Mouse (Mus musculus): Measurements from ENCODE around the gene Mtrf1l.

DNA sequence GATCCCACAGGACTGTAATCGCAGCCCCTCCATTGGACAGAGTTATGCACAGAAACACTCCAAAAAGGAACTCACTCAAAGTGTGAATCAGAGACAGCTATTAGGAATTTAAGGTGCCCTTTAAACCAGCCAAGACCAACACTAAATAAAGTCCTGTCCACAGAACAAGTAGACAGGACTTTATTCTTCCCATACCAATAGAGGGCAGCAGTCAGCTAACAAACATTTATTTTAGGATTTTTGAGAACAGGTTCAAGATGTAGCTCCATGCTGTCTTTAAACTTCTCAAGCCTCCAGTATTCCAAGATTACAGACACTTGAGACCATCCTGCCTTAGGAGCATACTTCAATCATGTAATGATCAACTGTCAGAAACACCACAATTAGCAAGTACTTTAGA lies 23.2 kb downstream of the Mtrf1l start:
- TF ChIP-seq GATA1 (IDR thresholded peaks at IDR 0.05; ENCODE audit: borderline replicate concordance, low read length) = no peak
- no peak for TF ChIP-seq FLI1 (IDR thresholded peaks at IDR 0.05; ENCODE audit: low read length)

All from megakaryocyte, embryonic 14.5 days (primary cell).